Mouse (Mus musculus) lung, embryonic 14.5 days (tissue): ENCODE data around the gene Cep112. TPM values are rescaled to one million over a fixed set of nuclear protein-coding genes. Genes with fewer than 3 reads are reported as not detected.

ENCODE experiments used
- ATAC-seq: fragments of 200-750 bp; cut with Nextera tagmentation; 2 replicates; pipeline ENCODE4 v1.8.0; 2017; ENCODE audit warnings: mild to moderate bottlenecking, moderate TSS enrichment, moderate library complexity; ENCODE audit not compliant: insufficient read depth
- DNase-seq: peaks from one replicate; pipeline ENCODE4 v3.0.0-alpha.2; 2015
- H3K27ac ChIP-seq: fragments of 300-500 bp; sonication (generic); 2 replicates; pipeline ENCODE4 v1.5.1; 2014; ENCODE audit warnings: low read depth, mild to moderate bottlenecking, moderate library complexity
- H3K27me3 ChIP-seq: fragments of 300-500 bp; sonication (generic); 2 replicates; pipeline ENCODE4 v1.6.1; 2014; ENCODE audit warnings: low read length, control low read depth; ENCODE audit not compliant: insufficient read depth
- H3K36me3 ChIP-seq: fragments of 300-500 bp; sonication (generic); 2 replicates; pipeline ENCODE4 v1.6.1; 2014; ENCODE audit warnings: control low read depth; ENCODE audit not compliant: insufficient read depth
- H3K4me1 ChIP-seq: fragments of 300-500 bp; sonication (generic); 2 replicates; pipeline ENCODE4 v1.6.1; 2014; ENCODE audit warnings: antibody characterized with exemption, control low read depth; ENCODE audit not compliant: insufficient read depth
- H3K4me2 ChIP-seq: fragments of 300-500 bp; sonication (generic); 2 replicates; pipeline ENCODE4 v1.6.1; 2014; ENCODE audit warnings: mild to moderate bottlenecking
- H3K4me3 ChIP-seq: fragments of 300-500 bp; sonication (generic); 2 replicates; pipeline ENCODE4 v1.5.1; 2014; ENCODE audit warnings: low read depth, low read length
- H3K9ac ChIP-seq: fragments of 300-500 bp; sonication (generic); 2 replicates; pipeline ENCODE4 v1.6.1; 2014
- H3K9me3 ChIP-seq: fragments of 300-500 bp; sonication (generic); 2 replicates; pipeline ENCODE4 v1.6.1; 2016; ENCODE audit warnings: low read depth, low read length, control low read depth
- CTCF ChIP-seq: IDR thresholded peaks from 2 replicates; pipeline ENCODE4 v1.5.1; 2016; ENCODE audit warnings: antibody characterized with exemption, low read depth
- whole genome bisulfite sequencing: fragments of 180-500 bp; shearing (Covaris S2); extraction: QIAGEN DNeasy Blood & Tissue Kit; methylation state at CpG from one replicate; pipeline ENCODE4 v1.1.7; 2014; 5-methylcytosine and 5-hydroxymethylcytosine counted together
- polyA plus RNA-seq: library from polyadenylated mRNA; unstranded; fragments of >200 nt; fragmentation: Nextera tagmentation; extraction: Ambion mirVana; gene quantifications from 2 replicates; pipeline ENCODE4 v1.2.1, GENCODE M21; 2014

The Cep112 gene
- polyA plus RNA-seq, 1 experiment from 2014 or later = 20.2 TPM

- no peak for DNase-seq
- H3K36me3 ChIP-seq = no peaks in the 10 kb centered on the region
- WGBS = 46% methylated on average over 2 of the region's 2 CpGs
- no peaks in the 10 kb centered on the region for H3K27me3 ChIP-seq
- no peaks in the 10 kb centered on the region for H3K9me3 ChIP-seq
- no peak overlapping the region for H3K27ac ChIP-seq
- H3K4me1 ChIP-seq = no peaks in the 10 kb centered on the region
- no peak overlapping the region for H3K9ac ChIP-seq
- ATAC-seq = no peak
- no peak overlapping the region for H3K4me3 ChIP-seq
- no peak overlapping the region for H3K4me2 ChIP-seq
- TF ChIP-seq CTCF = no peak
These were observed 230.6 kb downstream of the Cep112 start for GRCm38 (mm10) chr11:108655574-108655973.

GRCm38 (mm10) chr11:108682014-108682413, 257.0 kb downstream of the Cep112 start:
- no peak overlapping the region for H3K4me3 ChIP-seq
- no peak for TF ChIP-seq CTCF
- ATAC-seq (no peak), DNase-seq (no peak)
- H3K36me3 ChIP-seq = no peaks in the 10 kb centered on the region
- no peak overlapping the region for H3K27ac ChIP-seq
- 83% methylated on average over 3 of the region's 3 CpGs for WGBS
- H3K27me3 ChIP-seq = no peaks in the 10 kb centered on the region
- no peak overlapping the region for H3K4me2 ChIP-seq
- H3K9me3 ChIP-seq = no peaks in the 10 kb centered on the region
- H3K4me1 ChIP-seq = no peaks in the 10 kb centered on the region
- H3K9ac ChIP-seq = no peak overlapping the region

- Histone ChIP-seq H3K36me3 (no peaks in the 10 kb centered on the region), H3K27me3 (no peaks in the 10 kb centered on the region), H3K4me3 (no peak overlapping the region), H3K27ac (no peak overlapping the region), H3K4me2 (no peak overlapping the region), H3K9me3 (no peaks in the 10 kb centered on the region), H3K9ac (no peak overlapping the region), H3K4me1 (no peaks in the 10 kb centered on the region)
- no peak for DNase-seq
- ATAC-seq = no peak
- 85% methylated on average over 4 of the region's 4 CpGs for WGBS
- no peak for TF ChIP-seq CTCF
These were observed 271.6 kb downstream of the Cep112 start for GRCm38 (mm10) chr11:108696563-108696962.

GRCm38 (mm10) chr11:108752301-108752700, 327.3 kb downstream of the Cep112 start:
- no peaks in the 10 kb centered on the region for H3K27me3 ChIP-seq
- WGBS = 12% methylated on average over 7 of the region's 7 CpGs
- H3K4me1 ChIP-seq = peaks cover 14% of the 10 kb centered on the region
- H3K27ac ChIP-seq = peak overlapping the region; percentile 54; the same call in 1 of the 2 replicates
- no peak overlapping the region for H3K9ac ChIP-seq
- no peak for TF ChIP-seq CTCF
- no peaks in the 10 kb centered on the region for H3K9me3 ChIP-seq
- no peak overlapping the region for H3K4me3 ChIP-seq
- ATAC-seq = peak; percentile 86
- H3K4me2 ChIP-seq = peak overlapping the region; percentile 5; the same call in 1 of the 2 replicates
- peak; percentile 89 for DNase-seq
- H3K36me3 ChIP-seq = no peaks in the 10 kb centered on the region

GRCm38 (mm10) chr11:108752765-108753164, 327.8 kb downstream of the Cep112 start:
- TF ChIP-seq CTCF = no peak
- H3K9me3 ChIP-seq = no peaks in the 10 kb centered on the region
- H3K4me2 ChIP-seq = no peak overlapping the region
- H3K4me1 ChIP-seq = peaks cover 14% of the 10 kb centered on the region
- DNase-seq (no peak), ATAC-seq (no peak)
- no peak overlapping the region for H3K9ac ChIP-seq
- H3K36me3 ChIP-seq = no peaks in the 10 kb centered on the region
- H3K4me3 ChIP-seq = no peak overlapping the region
- WGBS = 97% methylated on average over 2 of the region's 2 CpGs
- no peak overlapping the region for H3K27ac ChIP-seq
- H3K27me3 ChIP-seq = no peaks in the 10 kb centered on the region

- 64% methylated on average over 7 of the region's 7 CpGs for WGBS
- H3K9ac ChIP-seq = no peak overlapping the region
- no peaks in the 10 kb centered on the region for H3K36me3 ChIP-seq
- no peaks in the 10 kb centered on the region for H3K27me3 ChIP-seq
- peak; percentile 59 for DNase-seq
- H3K4me2 ChIP-seq = no peak overlapping the region
- no peak for TF ChIP-seq CTCF
- H3K4me1 ChIP-seq = peaks cover 17% of the 10 kb centered on the region
- H3K27ac ChIP-seq = no peak overlapping the region
- H3K9me3 ChIP-seq = no peaks in the 10 kb centered on the region
- H3K4me3 ChIP-seq = no peak overlapping the region
- no peak for ATAC-seq
These were observed 328.6 kb downstream of the Cep112 start for GRCm38 (mm10) chr11:108753361-108754240.

- no peak overlapping the region for H3K27ac ChIP-seq
- no peaks in the 10 kb centered on the region for H3K27me3 ChIP-seq
- 74% methylated on average over 2 of the region's 2 CpGs for WGBS
- no peak for DNase-seq
- H3K4me3 ChIP-seq = no peak overlapping the region
- peaks cover 6% of the 10 kb centered on the region; the same call in 1 of the 2 replicates for H3K4me1 ChIP-seq
- no peaks in the 10 kb centered on the region for H3K9me3 ChIP-seq
- H3K36me3 ChIP-seq = peaks cover 4% of the 10 kb centered on the region; the same call in 1 of the 2 replicates
- no peak overlapping the region for H3K4me2 ChIP-seq
- ATAC-seq = no peak
- no peak overlapping the region for H3K9ac ChIP-seq
- no peak for TF ChIP-seq CTCF
These were observed 332.2 kb downstream of the Cep112 start for GRCm38 (mm10) chr11:108757211-108757610.
